Mouse (Mus musculus) cerebellum, adult (tissue): Measurements from ENCODE around the gene Pmm2.

Source experiments
- ATAC-seq: cut with Nextera tagmentation; 2 replicates; pipeline ENCODE4 v1.9.2; 2017; ENCODE audit warnings: mild to moderate bottlenecking, moderate library complexity, mixed read lengths; ENCODE audit not compliant: insufficient number of reproducible peaks, low FRiP score, low TSS enrichment

The Pmm2 gene

GRCm38 (mm10) chr16:8678035-8678434 lies 40.6 kb downstream of the Pmm2 start:
- no peak for ATAC-seq

GRCm38 (mm10) chr16:8678676-8679075 lies 41.2 kb downstream of the Pmm2 start:
- no peak for ATAC-seq

GRCm38 (mm10) chr16:8679780-8680179 lies 42.3 kb downstream of the Pmm2 start:
- ATAC-seq, result no peak

GRCm38 (mm10) chr16:8680470-8680869 lies 43.0 kb downstream of the Pmm2 start, which contains the start of gene Gm5767:
TSS of gene Gm5767 (plus strand) at chr16:8680770.
- no peak for ATAC-seq

GRCm38 (mm10) chr16:8685087-8685486 lies 47.6 kb downstream of the Pmm2 start:
- peak; percentile 32; the same call in 1 of the 2 replicates for ATAC-seq

GRCm38 (mm10) chr16:8686121-8686870 lies 48.8 kb downstream of the Pmm2 start:
- ATAC-seq, result 0 out of 2 replicates have a peak, but pooled peaks have one; percentile 34

- ATAC-seq, result no peak
Observed at GRCm38 (mm10) chr16:8686871-8687535, 49.5 kb downstream of the Pmm2 start.

- ATAC-seq, result no peak
Observed at GRCm38 (mm10) chr16:8687559-8688112, 50.2 kb downstream of the Pmm2 start.

GRCm38 (mm10) chr16:8689979-8690656 lies 52.6 kb downstream of the Pmm2 start:
- peak; percentile 67 for ATAC-seq

- ATAC-seq, result no peak; the same call in 1 of the 2 replicates
Observed at GRCm38 (mm10) chr16:8691206-8691605, 53.7 kb downstream of the Pmm2 start.

- no peak for ATAC-seq
Observed at GRCm38 (mm10) chr16:8699556-8699955, 62.1 kb downstream of the Pmm2 start.

- no peak for ATAC-seq
Observed at GRCm38 (mm10) chr16:8700586-8700985, 63.1 kb downstream of the Pmm2 start.

GRCm38 (mm10) chr16:8711998-8712397 lies 74.5 kb downstream of the Pmm2 start:
- no peak for ATAC-seq
